Mouse (Mus musculus) central nervous system, embryonic 14 days (tissue): ENCODE data around the gene Ypel3. TPM values are rescaled to one million over a fixed set of nuclear protein-coding genes. Genes with fewer than 3 reads are reported as not detected.

Experiments
- polyA plus RNA-seq: library from polyadenylated mRNA; depleted of rRNA; stranded (reverse); fragments of >200 nt; gene quantifications from 2 replicates; pipeline ENCODE4 v1.2.3, GENCODE M21; 2012; rRNA removed

Ypel3 gene
- 193 and 202 TPM in 2 replicates for polyA plus RNA-seq

DNA sequence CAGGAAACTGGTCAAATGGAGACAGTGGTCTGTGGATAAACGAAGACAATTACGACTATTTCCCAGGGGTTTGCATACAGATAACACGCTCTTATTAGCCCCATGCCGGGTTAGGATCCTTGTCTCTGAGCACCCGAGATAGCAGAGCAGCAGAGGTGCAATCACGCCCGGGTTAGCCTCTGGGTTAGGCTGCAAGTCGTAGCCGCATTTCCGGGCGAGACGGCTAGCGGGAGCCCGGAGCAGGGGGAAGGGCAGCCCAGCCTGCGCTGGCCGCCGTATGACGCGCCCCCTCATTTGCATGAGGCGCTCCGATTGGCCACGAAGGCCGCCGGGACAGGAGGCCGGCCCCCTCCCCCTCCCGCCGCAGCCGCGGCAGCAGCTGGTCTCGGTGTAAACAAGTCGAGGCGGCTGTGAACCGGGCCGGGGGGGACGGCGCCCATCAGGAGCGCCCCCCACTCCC is at the start of gene Ypel3:
Gene Ypel3 (plus strand): TSS at position 358 of the 460 bp plus-strand sequence.

DNA sequence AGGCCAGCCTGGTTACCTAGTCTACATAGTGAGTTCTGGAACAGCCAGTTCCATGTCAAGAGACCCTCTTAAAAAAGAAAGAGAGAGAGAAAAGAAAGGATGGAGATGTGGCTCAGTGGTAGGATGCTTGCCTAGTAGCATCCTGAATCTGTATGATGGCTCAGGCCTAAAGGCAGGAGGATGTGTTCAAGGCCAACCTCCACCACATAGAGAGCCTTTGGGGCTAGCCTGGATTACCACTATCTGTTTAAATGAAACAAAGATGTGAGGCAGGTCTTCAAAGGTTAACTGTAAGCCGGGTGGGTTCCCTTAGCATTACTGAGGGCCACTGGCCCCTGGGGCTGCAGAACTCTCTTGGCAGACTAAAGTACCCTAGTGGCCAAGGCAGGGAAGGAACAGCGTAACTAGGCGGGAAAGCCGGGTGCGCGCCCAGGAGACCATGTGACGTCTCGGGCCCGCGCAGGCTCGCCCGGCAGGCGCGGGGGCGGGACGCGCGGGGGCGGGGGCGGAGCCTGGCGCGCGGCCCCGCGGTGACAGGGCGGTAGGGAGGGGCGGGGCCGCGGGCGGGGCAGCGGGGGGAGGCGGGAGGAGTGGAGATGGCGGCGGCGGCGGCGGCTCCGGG is 17.6 kb upstream of the Ypel3 start, which contains the start of gene Mapk3:
Gene Mapk3 (plus strand): TSS at position 552 of the 622 bp plus-strand sequence.

DNA sequence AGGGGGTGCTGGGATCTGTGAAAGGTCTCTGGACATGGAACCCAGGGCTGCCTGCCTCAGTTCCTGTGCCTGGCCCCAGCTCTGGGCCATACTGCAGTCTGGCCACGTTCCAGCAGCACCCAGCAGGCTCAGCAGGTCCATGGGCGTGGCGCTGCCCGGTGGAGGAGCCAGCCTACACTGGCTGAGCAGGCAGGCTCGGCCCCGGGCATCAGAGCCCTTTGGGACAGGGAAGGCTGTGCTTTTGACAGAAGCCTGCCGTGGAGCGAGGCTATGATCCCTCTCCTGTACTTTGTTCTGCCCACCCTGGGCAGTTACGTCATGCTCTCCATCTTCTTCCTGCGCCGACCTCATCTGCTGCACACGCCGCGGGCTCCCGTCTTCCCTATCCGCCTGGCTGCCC is 10.6 kb upstream of the Ypel3 start, which contains the start of gene Gdpd3:
Gene Gdpd3 (plus strand): TSS at position 134 of the 400 bp plus-strand sequence.

DNA sequence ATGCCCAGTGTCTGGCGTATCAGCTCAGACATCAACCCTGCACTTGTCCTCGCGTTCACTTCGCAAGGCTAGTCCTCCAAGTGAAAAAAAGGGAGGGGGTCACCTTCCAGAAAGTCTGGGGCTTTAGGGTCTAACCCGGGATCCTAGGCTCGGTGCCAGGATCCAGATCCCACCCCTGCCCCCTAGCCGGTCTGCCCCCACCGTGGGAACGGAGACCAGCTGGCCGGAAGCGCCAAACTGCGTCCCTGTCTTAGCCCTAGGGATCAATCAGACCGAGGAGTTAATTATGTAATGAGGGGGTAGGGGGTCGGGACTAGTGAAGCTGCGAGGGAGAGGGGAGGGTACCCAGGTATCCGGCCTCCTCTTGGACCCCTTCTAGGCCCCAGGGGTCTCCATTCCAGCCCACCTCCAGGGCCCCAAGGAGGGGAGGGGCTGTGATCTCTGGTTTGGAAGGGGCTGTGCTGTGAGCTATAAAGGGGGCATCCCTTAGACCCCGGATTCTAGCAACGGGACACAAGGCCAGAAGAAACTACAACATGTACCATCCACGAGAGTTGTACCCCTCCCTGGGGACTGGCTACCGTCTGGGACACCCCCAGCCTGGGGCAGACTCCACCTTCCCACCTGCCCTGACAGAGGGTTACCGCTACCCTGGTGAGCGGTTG is 4.3 kb downstream of the Ypel3 start, which contains the start of gene Tbx6:
Gene Tbx6 (plus strand): TSS at position 513 of the 665 bp plus-strand sequence.

DNA sequence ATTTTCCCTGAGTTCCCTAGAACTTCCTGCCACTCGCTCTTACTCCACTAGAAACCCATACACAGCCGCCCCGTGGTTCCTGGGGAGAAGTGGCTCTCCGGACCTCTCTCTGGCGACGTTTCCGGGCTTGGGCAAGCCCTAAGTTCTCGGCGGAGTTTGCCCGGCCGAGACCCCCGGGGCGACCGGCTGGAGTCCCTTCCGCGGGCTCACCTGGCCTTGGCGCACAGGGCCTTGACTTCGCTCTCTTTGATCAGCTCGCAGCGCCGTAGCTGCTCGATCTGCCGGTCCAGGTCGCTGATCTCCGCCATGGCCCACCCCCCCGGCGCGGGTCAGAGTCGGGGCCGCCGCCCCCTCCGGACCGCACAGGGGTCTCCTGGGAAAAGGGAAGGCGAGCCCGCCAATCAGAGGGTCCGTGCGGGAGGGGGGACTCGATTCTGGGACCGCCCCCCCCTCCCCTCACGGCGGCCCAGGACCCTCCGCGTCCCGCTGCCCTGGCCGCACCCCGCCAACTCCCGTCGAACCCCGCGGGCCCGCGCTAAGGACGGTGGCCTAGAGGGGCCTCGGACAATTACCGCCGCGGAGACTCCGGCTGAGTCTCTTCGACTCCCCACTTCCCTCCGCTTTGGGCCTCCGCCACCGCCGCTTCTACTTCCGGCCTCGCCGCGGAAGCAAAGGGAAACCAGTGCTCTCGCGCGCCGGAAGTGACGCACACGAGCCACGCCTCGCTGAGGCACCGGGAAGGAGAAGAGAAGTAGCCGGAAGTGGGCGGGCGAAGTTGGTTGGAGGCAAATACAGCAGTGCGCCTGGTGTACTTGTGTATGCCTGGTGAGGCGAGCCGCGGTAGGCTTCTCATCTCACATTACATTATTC is 15.3 kb downstream of the Ypel3 start, which contains the start of gene Ppp4c:
Gene Ppp4c (minus strand): TSS at position 646 of the 870 bp plus-strand sequence.

DNA sequence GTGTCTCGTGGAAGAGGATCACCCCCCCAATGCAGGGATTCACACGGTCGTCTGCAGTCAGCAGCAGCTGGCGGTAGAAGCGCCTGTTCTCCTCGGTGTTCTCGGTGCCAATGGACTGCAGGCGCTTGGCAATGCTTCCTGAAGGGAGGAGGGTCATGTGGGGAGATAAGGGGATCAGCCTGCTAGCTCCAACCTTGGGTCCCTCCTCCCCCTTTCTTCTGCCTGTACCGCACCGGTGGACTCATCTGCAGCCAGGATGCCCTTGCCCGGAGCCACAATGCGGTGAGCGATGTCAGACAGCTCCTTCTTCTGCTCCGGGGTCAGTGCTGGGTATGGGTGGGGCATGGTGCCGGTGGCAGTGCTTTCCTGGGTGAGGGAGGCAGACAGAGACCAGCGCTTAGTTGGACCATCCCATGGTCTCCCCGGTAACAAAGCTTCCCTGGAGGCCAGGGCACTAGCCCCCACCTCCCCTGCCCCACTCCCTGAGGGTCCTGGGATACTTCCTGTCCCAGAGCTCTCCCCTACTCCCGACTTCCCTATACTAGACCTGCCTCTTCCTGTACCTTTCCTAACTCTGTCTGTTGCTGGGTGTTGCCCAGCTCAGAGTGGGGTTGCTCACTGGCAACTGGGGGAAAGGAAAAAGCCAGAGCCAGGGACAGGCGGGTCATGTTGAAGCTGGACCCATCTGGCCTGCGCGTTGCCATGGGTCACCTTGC is 20.8 kb downstream of the Ypel3 start, which contains the start of gene Fam57b:
Gene Fam57b (plus strand): TSS at position 258 of the 716 bp plus-strand sequence.

Other genes starting within 250 kb of the Ypel3 start
- gene Eif3c, start 210.5 kb upstream of the Ypel3 start, polyA plus RNA-seq, result 129 and 135 TPM in 2 replicates
- 0.49 and 0.66 TPM in 2 replicates for gene Apobr, start 192.0 kb upstream of the Ypel3 start, polyA plus RNA-seq
- gene Cln3, start 191.1 kb upstream of the Ypel3 start, polyA plus RNA-seq, result 49.6 and 55.6 TPM in 2 replicates
- 0.11 TPM in 1 of 2 replicates, not detected in the other for gene Il27, start 182.0 kb upstream of the Ypel3 start, polyA plus RNA-seq
- 7.5 and 10.1 TPM in 2 replicates for gene Nupr1, start 146.1 kb upstream of the Ypel3 start, polyA plus RNA-seq
- 57.0 and 60.0 TPM in 2 replicates for gene Sgf29, start 127.6 kb upstream of the Ypel3 start, polyA plus RNA-seq
- gene Sult1a1, start 100.5 kb upstream of the Ypel3 start, polyA plus RNA-seq, result 2.0 and 3.4 TPM in 2 replicates
- gene Bola2, start 81.6 kb upstream of the Ypel3 start, polyA plus RNA-seq, result 60.3 and 69.1 TPM in 2 replicates
- 43.9 and 47.4 TPM in 2 replicates for gene Slx1b, start 81.2 kb upstream of the Ypel3 start, polyA plus RNA-seq
- 87.6 and 91.0 TPM in 2 replicates for gene Coro1a, start 69.2 kb upstream of the Ypel3 start, polyA plus RNA-seq
- gene Mapk3, start 17.4 kb upstream of the Ypel3 start, polyA plus RNA-seq, result 176 and 184 TPM in 2 replicates
- gene Gdpd3, start 10.6 kb upstream of the Ypel3 start, polyA plus RNA-seq, result 10.8 and 13.6 TPM in 2 replicates
- 1.8 and 1.9 TPM in 2 replicates for gene Tbx6, start 4.5 kb downstream of the Ypel3 start, polyA plus RNA-seq
- 212 and 213 TPM in 2 replicates for gene Ppp4c, start 15.5 kb downstream of the Ypel3 start, polyA plus RNA-seq
- gene Fam57b, start 20.7 kb downstream of the Ypel3 start, polyA plus RNA-seq, result 145 and 162 TPM in 2 replicates
- not detected in 2 replicates for gene 4930451I11Rik, start 54.7 kb downstream of the Ypel3 start, polyA plus RNA-seq
- gene Doc2a, start 70.5 kb downstream of the Ypel3 start, polyA plus RNA-seq, result 9.8 and 10.8 TPM in 2 replicates
- gene Hirip3, start 85.0 kb downstream of the Ypel3 start, polyA plus RNA-seq, result 94.8 and 104 TPM in 2 replicates
- gene Ino80e, start 85.4 kb downstream of the Ypel3 start, polyA plus RNA-seq, result 82.6 and 86.4 TPM in 2 replicates
- 103 and 114 TPM in 2 replicates for gene Taok2, start 107.7 kb downstream of the Ypel3 start, polyA plus RNA-seq
- 30.6 and 32.0 TPM in 2 replicates for gene Tmem219, start 146.0 kb downstream of the Ypel3 start, polyA plus RNA-seq
- gene Kctd13, start 151.9 kb downstream of the Ypel3 start, polyA plus RNA-seq, result 88.9 and 93.8 TPM in 2 replicates
- 16.9 and 17.6 TPM in 2 replicates for gene Asphd1, start 172.6 kb downstream of the Ypel3 start, polyA plus RNA-seq
- 72.8 and 76.2 TPM in 2 replicates for gene Sez6l2, start 173.6 kb downstream of the Ypel3 start, polyA plus RNA-seq
- 126 and 133 TPM in 2 replicates for gene Cdipt, start 199.0 kb downstream of the Ypel3 start, polyA plus RNA-seq
- 0.85 and 0.95 TPM in 2 replicates for gene Cdiptos, start 199.1 kb downstream of the Ypel3 start, polyA plus RNA-seq
- 3.9 and 5.7 TPM in 2 replicates for gene Mvp, start 237.7 kb downstream of the Ypel3 start, polyA plus RNA-seq
- gene Pagr1b, start 239.5 kb downstream of the Ypel3 start, polyA plus RNA-seq, result 1.4 and 1.5 TPM in 2 replicates
- 15.3 and 18.9 TPM in 2 replicates for gene Pagr1a, start 240.4 kb downstream of the Ypel3 start, polyA plus RNA-seq
- 111 and 124 TPM in 2 replicates for gene Gm42742, start 244.1 kb downstream of the Ypel3 start, polyA plus RNA-seq
- gene Prrt2, start 244.3 kb downstream of the Ypel3 start, polyA plus RNA-seq, result 54.6 and 70.1 TPM in 2 replicates